Mouse (Mus musculus) small intestine, adult 2 months (tissue): ENCODE measurements at regions not wholly inside any gene's neighbourhood (a gene's known extent, or its start where the extent isn't known, plus 50 kb on each side); places are given as distances from the start of the nearest gene placed in this dataset.

Experiments used
- H3K27ac ChIP-seq: fragments of 200-500 bp; 2 replicates; pipeline ENCODE4 v1.5.1; 2012; ENCODE audit warnings: low read depth, low read length, control low read depth, inconsistent platforms; ENCODE audit not compliant: insufficient read depth
- H3K27me3 ChIP-seq: fragments of 200-500 bp; 2 replicates; pipeline ENCODE4 v1.6.1; 2012; ENCODE audit warnings: mild to moderate bottlenecking, moderate library complexity, low read length, inconsistent platforms; ENCODE audit not compliant: control insufficient read depth, insufficient read depth
- H3K36me3 ChIP-seq: fragments of 200-500 bp; 2 replicates; pipeline ENCODE4 v1.6.1; 2012; ENCODE audit warnings: mild to moderate bottlenecking, low read length, control low read depth, inconsistent platforms; ENCODE audit not compliant: control insufficient read depth, insufficient read depth
- H3K4me1 ChIP-seq: fragments of 200-500 bp; 2 replicates; pipeline ENCODE4 v1.6.1; 2012; ENCODE audit warnings: low read length, inconsistent platforms, mixed read lengths; ENCODE audit not compliant: control insufficient read depth, insufficient read depth, insufficient read length
- H3K4me3 ChIP-seq: fragments of 200-500 bp; 2 replicates; pipeline ENCODE4 v1.5.1; 2012; ENCODE audit warnings: low read depth, mild to moderate bottlenecking, control low read depth, inconsistent platforms, low read length, moderate library complexity
- CTCF ChIP-seq: fragments of 200-500 bp; IDR thresholded peaks from 2 replicates; pipeline ENCODE4 v1.5.1; 2012; ENCODE audit warnings: low read depth, mild to moderate bottlenecking, control low read depth, inconsistent platforms, low read length, moderate library complexity, mixed read lengths; ENCODE audit not compliant: insufficient replicate concordance, insufficient read length; ENCODE audit errors: extremely low read depth
- POLR2A ChIP-seq: fragments of 200-500 bp; IDR thresholded peaks from 2 replicates; pipeline ENCODE4 v1.6.1; 2012; ENCODE audit warnings: low read depth, mild to moderate bottlenecking, control low read depth, inconsistent platforms, low read length, moderate library complexity
- WGBS: fragments of 180-500 bp; shearing (Covaris S2); methylation state at CpG from one replicate; pipeline ENCODE4 v1.1.7; 2018; 5-methylcytosine and 5-hydroxymethylcytosine counted together

DNA sequence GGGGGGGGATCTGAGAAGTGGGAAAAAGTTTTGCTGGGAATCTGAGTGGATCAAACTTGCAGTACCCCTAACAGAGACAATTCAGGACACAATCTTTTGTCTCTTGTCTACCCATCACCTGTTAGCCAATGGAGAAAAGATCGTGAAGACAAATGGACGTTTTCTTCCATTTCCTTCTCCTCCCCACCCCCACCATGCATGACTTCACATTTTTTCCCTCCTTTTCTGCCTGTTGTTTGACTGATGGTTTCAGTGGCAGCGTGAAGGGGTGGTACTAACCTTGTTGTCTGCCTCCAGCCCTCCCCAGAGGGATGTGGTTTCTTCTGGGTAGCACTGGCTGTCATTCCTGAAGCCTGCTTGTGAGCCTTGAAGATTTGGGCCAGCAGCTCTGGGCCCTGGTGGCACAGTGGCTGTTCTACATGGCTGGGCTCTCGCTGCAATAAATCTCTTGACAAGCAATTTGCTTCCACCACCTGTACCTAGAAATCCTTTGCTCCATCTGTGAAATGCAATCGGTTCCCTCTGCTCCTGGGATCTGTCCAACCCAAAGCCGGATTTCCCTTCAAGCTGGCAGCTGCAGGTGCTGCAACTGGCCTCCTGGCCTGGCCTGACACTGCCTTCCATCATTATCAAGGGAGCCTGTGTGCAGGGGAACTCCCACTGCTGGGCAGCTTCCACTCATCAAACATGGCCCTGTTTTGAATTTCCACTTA lies 69.8 kb upstream of the Sash1 start:
- WGBS: 39% methylated on average over 6 of the region's 6 CpGs
- no peaks in the 10 kb centered on the region; the same call in 1 of the 2 replicates for H3K4me1 ChIP-seq
- no peak for TF ChIP-seq POLR2A
- no peak for TF ChIP-seq CTCF
- H3K27me3 ChIP-seq: no peaks in the 10 kb centered on the region
- H3K27ac ChIP-seq: no peak overlapping the region
- H3K4me3 ChIP-seq: no peak overlapping the region
- no peaks in the 10 kb centered on the region for H3K36me3 ChIP-seq

GRCm38 (mm10) chr10:8954003-8954402 lies 68.1 kb upstream of the Sash1 start:
- 97% methylated on average over 4 of the region's 4 CpGs for WGBS
- TF ChIP-seq POLR2A: no peak
- TF ChIP-seq CTCF: no peak
- Histone ChIP-seq H3K36me3 (no peaks in the 10 kb centered on the region), H3K27me3 (no peaks in the 10 kb centered on the region), H3K4me1 (peaks cover 2% of the 10 kb centered on the region; the same call in 1 of the 2 replicates), H3K27ac (no peak overlapping the region), H3K4me3 (no peak overlapping the region)

DNA sequence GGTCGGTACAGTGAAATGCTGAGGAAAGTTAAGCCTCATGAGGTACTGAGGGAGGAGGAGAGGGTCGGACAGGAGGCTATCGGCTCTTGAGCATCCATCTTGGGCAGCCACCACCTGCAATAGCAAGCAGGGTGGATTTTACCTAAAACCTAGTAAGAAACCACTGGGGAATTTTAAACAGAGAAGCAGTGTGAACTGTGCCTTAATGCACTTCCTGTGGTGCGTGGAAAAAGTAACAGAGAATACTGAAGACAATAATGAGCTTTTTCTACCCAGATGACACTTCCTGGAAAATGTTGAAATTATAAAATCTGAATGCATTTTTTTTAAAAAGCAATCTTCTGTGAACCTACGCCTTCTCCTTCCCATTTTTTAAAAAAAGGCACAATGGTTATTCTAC lies 67.1 kb upstream of the Sash1 start:
- 88% methylated on average over 5 of the region's 5 CpGs for WGBS
- Histone ChIP-seq H3K4me3 (no peak overlapping the region), H3K27ac (no peak overlapping the region)

DNA sequence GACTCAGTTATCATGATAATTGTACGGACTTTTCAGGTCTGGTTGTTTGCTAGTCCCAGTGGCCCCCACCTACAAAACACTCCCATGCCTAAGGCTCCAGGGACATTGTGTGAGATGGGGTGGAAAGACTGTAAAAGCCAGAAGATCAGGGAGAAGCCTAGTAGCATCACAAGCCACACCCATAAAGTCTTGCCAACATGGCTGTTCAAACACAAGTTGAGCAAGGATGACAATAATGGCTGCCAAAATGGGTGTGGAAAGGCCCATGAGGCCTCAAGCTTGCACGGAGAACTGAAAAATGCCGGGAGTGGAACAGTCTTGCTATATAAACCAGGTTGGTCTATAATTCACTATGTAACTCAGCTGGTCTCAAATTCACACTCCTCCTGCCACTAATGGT lies 66.1 kb upstream of the Sash1 start:
- 77% methylated on average over 3 of the region's 3 CpGs for WGBS
- no peak overlapping the region for H3K4me3 ChIP-seq
- H3K27me3 ChIP-seq: no peaks in the 10 kb centered on the region
- H3K27ac ChIP-seq: no peak overlapping the region
- TF ChIP-seq CTCF: no peak
- TF ChIP-seq POLR2A: no peak
- H3K36me3 ChIP-seq: no peaks in the 10 kb centered on the region
- H3K4me1 ChIP-seq: peaks cover 2% of the 10 kb centered on the region; the same call in 1 of the 2 replicates

More for the DNA sequence above, 67.1 kb upstream of the Sash1 start:
- H3K27me3 ChIP-seq: no peaks in the 10 kb centered on the region
- no peak for TF ChIP-seq CTCF
- no peak for TF ChIP-seq POLR2A
- H3K4me1 ChIP-seq: peaks cover 2% of the 10 kb centered on the region; the same call in 1 of the 2 replicates
- H3K36me3 ChIP-seq: no peaks in the 10 kb centered on the region

DNA sequence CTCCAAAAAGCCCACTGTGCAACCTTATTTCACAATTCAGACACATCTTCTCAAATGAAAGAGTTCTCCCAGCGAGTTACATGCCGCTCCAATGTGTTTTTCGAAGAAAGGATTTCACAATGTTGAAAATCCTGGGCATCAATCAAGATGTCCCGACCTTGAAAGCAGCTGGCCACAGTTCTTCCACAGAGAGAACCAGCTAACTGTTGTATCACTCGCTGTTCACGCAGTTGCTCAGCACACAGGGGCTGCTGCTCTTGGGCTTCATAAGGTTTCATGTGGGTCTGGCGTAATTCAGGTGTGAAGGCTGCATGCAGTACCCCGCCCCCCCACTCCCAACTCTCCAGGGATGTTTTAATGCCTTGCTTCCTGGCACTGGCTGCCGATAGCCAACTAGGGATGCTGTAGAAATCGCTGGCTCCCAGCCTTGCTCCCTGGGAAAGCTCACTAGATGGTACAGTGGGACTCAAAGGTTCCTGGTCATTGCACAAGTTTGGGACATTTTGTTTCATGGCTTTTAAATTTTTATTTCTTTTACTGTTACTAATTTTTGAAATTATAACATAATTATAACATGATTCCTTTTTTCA lies 65.5 kb upstream of the Sash1 start:
- Histone ChIP-seq H3K27me3 (no peaks in the 10 kb centered on the region), H3K4me3 (no peak overlapping the region), H3K27ac (no peak overlapping the region), H3K4me1 (peaks cover 2% of the 10 kb centered on the region; the same call in 1 of the 2 replicates), H3K36me3 (no peaks in the 10 kb centered on the region)
- 89% methylated on average over 10 of the region's 10 CpGs for WGBS
- TF ChIP-seq CTCF (no peak), POLR2A (no peak)

DNA sequence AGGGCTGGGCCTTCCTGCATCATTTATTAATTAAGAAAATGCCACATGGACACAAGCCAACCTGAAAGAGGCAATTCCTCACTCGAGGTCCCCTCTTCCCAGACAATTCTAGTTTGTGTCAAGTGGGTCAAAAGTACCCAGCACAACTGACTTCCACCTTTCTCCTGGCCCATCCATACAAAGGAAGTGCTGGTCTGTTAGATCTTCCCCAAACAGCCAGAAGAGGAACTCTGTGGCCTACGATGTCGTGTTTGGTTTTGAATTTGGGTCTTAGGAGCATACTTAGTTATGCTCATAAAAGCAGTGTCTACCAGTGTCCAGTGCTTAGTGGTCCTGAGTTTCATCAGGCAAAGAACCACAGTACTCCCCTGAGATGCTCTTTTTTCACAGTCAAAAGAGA lies 62.4 kb upstream of the Sash1 start:
- Histone ChIP-seq H3K36me3 (no peaks in the 10 kb centered on the region), H3K4me1 (peaks cover 2% of the 10 kb centered on the region; the same call in 1 of the 2 replicates), H3K4me3 (no peak overlapping the region), H3K27me3 (no peaks in the 10 kb centered on the region), H3K27ac (no peak overlapping the region)
- 76% methylated on average over 3 of the region's 3 CpGs for WGBS
- TF ChIP-seq POLR2A (no peak), CTCF (no peak)

DNA sequence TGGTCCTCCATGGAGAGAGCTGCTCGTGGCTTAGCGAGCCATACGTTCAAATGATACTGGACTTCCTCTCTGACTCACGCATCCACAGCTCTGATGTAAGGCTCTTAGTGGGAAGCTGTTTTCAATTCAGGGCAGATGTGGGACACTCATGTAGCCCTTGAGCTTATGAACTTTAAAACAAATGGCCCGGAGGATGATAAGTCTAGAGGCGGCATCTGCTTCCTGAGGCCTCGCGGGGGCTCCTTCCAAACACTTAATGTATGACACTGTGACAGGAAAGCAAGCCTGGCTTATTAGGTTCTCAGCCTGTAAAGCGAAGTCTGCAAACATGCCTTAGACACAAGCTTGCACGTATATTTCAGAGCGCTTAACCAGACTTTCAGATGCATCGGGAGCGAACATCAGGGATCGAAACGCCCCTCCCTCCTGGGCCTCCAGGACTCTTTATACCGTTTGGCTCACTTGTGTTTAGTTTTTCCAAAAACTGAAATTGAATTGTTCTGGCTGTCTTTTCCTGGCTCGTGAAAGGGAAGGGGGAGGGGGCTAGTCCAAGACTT lies 59.4 kb upstream of the Sash1 start:
- peaks cover 2% of the 10 kb centered on the region; the same call in 1 of the 2 replicates for H3K4me1 ChIP-seq
- no peaks in the 10 kb centered on the region for H3K27me3 ChIP-seq
- no peak for TF ChIP-seq POLR2A
- no peak for TF ChIP-seq CTCF
- H3K27ac ChIP-seq: no peak overlapping the region
- 71% methylated on average over 17 of the region's 17 CpGs for WGBS
- no peak overlapping the region for H3K4me3 ChIP-seq
- H3K36me3 ChIP-seq: no peaks in the 10 kb centered on the region
